ENCODE assay signal across 14 mouse cellular contexts in genomic region chr4:46986054-46986453, GRCm38 (mm10). TPM values are rescaled to one million over a fixed set of nuclear protein-coding genes. Genes with fewer than 3 reads are reported as not detected.
A peak's percentile ranks its signal among the peaks of the same experiment; 100 is the strongest.
DNase-seq lines count a peak whose midpoint lies in the region.
"Had no signal": no experiment of that assay in that cellular context is flagged by ENCODE, and none has a peak within 500 bp of the region (broad histone marks: within the 10 kb centered on the region; RNA-seq: fewer than 3 reads in every experiment).

No protein-coding gene starts in this region.

- DNase-seq in cerebellum, adult 11-12 months = peak; percentile 68
- DNase-seq in cerebellum, adult 11 months = no peak
- DNase-seq in left cerebral cortex, postnatal 4 days = peak; percentile 17
- DNase-seq in left cerebral cortex, postnatal 25 days (ENCODE audit: low spot score in 2 of 2) = no peak
- DNase-seq in cerebellum, adult 9-11 months = peak; percentile 77
- DNase-seq in cerebellum, postnatal 36 days = peak; percentile 59 to 66
- no peak for DNase-seq in kidney, postnatal 4 days
- no peak for DNase-seq in embryo, embryonic 9.5 days (ENCODE audit: extremely low spot score)
- DNase-seq: adrenal gland, adult 8-10 months; B cell, adult 2 months; gastrocnemius, postnatal 36 days; heart, adult 11 months; heart, postnatal 10 days; heart, postnatal 4 days had no signal

- intact Hi-C loops in left cerebral cortex, postnatal 4 days (cut with DNase I) = no loop called here
- intact Hi-C loops in left cerebral cortex, postnatal 25 days (cut with DNase I) = loop anchor here (5.0 to 10.0 kb wide), 2 partner anchors 59 to 121 kb away; no protein-coding TSS in a partner anchor

RNA-seq across cellular contexts. Expression of gene Gabbr2, which starts 5.6 kb away (rescaled TPM):
- total RNA-seq in left cerebral cortex, postnatal 4 days (2021) = 100 to 1,000 TPM; 134 to 144 TPM
- total RNA-seq in left cerebral cortex, postnatal 25 days (2021) = 100 to 1,000 TPM; 270 to 276 TPM

Comparison
In these comparisons a context has a peak if more than half of its experiments do, and no peak if none do; other contexts are left out.
1. DNase-seq: peak in cerebellum, adult 11-12 months (single experiment), left cerebral cortex, postnatal 4 days (single experiment), cerebellum, adult 9-11 months (single experiment) and cerebellum, postnatal 36 days (2 of 2); none in cerebellum, adult 11 months (single experiment), left cerebral cortex, postnatal 25 days (0 of 2), kidney, postnatal 4 days (0 of 2) and embryo, embryonic 9.5 days (single experiment).